Mouse (Mus musculus) MEL (cell line): ENCODE data around the gene Gucy2e.

Source experiments
- CTCF ChIP-seq, 3 experiments: IDR thresholded peaks in 2 of 3; conservative IDR thresholded peaks in 1 of 3; 2 replicates each; pipeline ENCODE4 v1.5.1; 2011 to 2012; ENCODE audit warnings: low read length in 3 of 3, low read depth in 2 of 3, mild to moderate bottlenecking in 2 of 3, improper control_type of control experiment in 1 of 3, inconsistent platforms in 1 of 3, mixed read lengths in 1 of 3, moderate library complexity in 1 of 3; ENCODE audit not compliant: control insufficient read depth in 1 of 3, insufficient read depth in 1 of 3, poor library complexity in 1 of 3, severe bottlenecking in 1 of 3
- USF2 ChIP-seq, 2 experiments: IDR thresholded peaks; 2 replicates each; pipeline ENCODE4 v1.6.1; 2011 to 2012; ENCODE audit warnings: improper control_type of control experiment in 2 of 2, low read length in 2 of 2, borderline replicate concordance in 1 of 2, inconsistent platforms in 1 of 2, low read depth in 1 of 2, mild to moderate bottlenecking in 1 of 2; ENCODE audit not compliant: insufficient read depth in 1 of 2

GRCm38 (mm10) chr11:69275650-69276049, 38.8 kb upstream of the Gucy2e start:
- TF ChIP-seq USF2 (IDR thresholded peaks at IDR 0.05; ENCODE audit: borderline replicate concordance in 1 of 2, insufficient read depth in 1 of 2, low read depth in 1 of 2, low read length in 2 of 2) = no peak
- no peak for TF ChIP-seq CTCF (IDR thresholded peaks at IDR 0.05 in 2 of 3, conservative IDR thresholded peaks at IDR 0.05 in 1 of 3; ENCODE audit: control insufficient read depth in 1 of 3, insufficient read depth in 1 of 3, low read depth in 2 of 3, low read length in 3 of 3, poor library complexity in 1 of 3, severe bottlenecking in 1 of 3)
